8 mouse cellular contexts compared by ENCODE assay signal in genomic region chr9:121880840-121881239, GRCm38 (mm10). TPM values are rescaled to one million over a fixed set of nuclear protein-coding genes. Genes with fewer than 3 reads are reported as not detected.
DNase-seq lines count a peak whose midpoint lies in the region; ATAC-seq lines count a peak whose summit lies in the region.

No protein-coding gene starts in this region.

- no peak overlapping the region for H3K27ac ChIP-seq in embryonic facial prominence, embryonic 14.5 days (replicated peaks; ENCODE audit: low read depth, low read length)
- no peak overlapping the region for H3K27ac ChIP-seq in heart, embryonic 12.5 days (ENCODE audit: poor library complexity, severe bottlenecking)
- no peak overlapping the region for H3K27ac ChIP-seq in kidney, embryonic 15.5 days
- H3K27ac ChIP-seq in liver, embryonic 15.5 days (replicated peaks), result no peak overlapping the region

- H3K9ac ChIP-seq in embryonic facial prominence, embryonic 14.5 days (ENCODE audit: low read depth, low read length), result no peak overlapping the region
- no peak overlapping the region for H3K9ac ChIP-seq in heart, embryonic 12.5 days
- no peak overlapping the region for H3K9ac ChIP-seq in kidney, embryonic 15.5 days
- no peak overlapping the region for H3K9ac ChIP-seq in liver, embryonic 15.5 days

- H3K9me3 ChIP-seq in embryonic facial prominence, embryonic 14.5 days (ENCODE audit: control insufficient read depth, low read length), result no peaks in the 10 kb centered on the region
- no peaks in the 10 kb centered on the region for H3K9me3 ChIP-seq in heart, embryonic 12.5 days (replicated peaks)
- no peaks in the 10 kb centered on the region for H3K9me3 ChIP-seq in kidney, embryonic 15.5 days (replicated peaks)
- H3K9me3 ChIP-seq in liver, embryonic 15.5 days (replicated peaks), result no peaks in the 10 kb centered on the region

- H3K4me3 ChIP-seq in embryonic facial prominence, embryonic 14.5 days (ENCODE audit: low read depth, low read length), result no peak overlapping the region
- H3K4me3 ChIP-seq in heart, embryonic 12.5 days, result no peak overlapping the region
- H3K4me3 ChIP-seq in kidney, embryonic 15.5 days (replicated peaks), result no peak overlapping the region
- no peak overlapping the region for H3K4me3 ChIP-seq in liver, embryonic 15.5 days (replicated peaks)

- DNase-seq in B cell, adult 2 months, result peak; percentile 77
- peak; percentile 75 for DNase-seq in adrenal gland, adult 2 months
- peak; percentile 81 for DNase-seq in embryonic facial prominence, embryonic 14.5 days (ENCODE audit: low spot score)
- peak; percentile 68 for DNase-seq in neural tube, embryonic 10.5 days (ENCODE audit: extremely low spot score, low spot score)
- DNase-seq in testis, postnatal 14 days (ENCODE audit: low spot score), result peak; percentile 77

- H3K4me2 ChIP-seq in embryonic facial prominence, embryonic 14.5 days (ENCODE audit: low read depth, low read length), result peak overlapping the region; percentile 34; the same call in 1 of the 2 replicates
- H3K4me2 ChIP-seq in heart, embryonic 12.5 days, result peak overlapping the region; percentile 50
- H3K4me2 ChIP-seq in kidney, embryonic 15.5 days, result peak overlapping the region; percentile 38
- H3K4me2 ChIP-seq in liver, embryonic 15.5 days, result peak overlapping the region; percentile 27

- H3K27me3 ChIP-seq in embryonic facial prominence, embryonic 14.5 days (replicated peaks; ENCODE audit: control insufficient read depth, insufficient read depth, low read length), result no peaks in the 10 kb centered on the region
- H3K27me3 ChIP-seq in heart, embryonic 12.5 days (replicated peaks), result no peaks in the 10 kb centered on the region
- H3K27me3 ChIP-seq in kidney, embryonic 15.5 days, result 0 out of 2 replicates have a peak, but pooled peaks cover 12% of the 10 kb centered on the region
- H3K27me3 ChIP-seq in liver, embryonic 15.5 days, result 0 out of 2 replicates have a peak, but pooled peaks cover 3% of the 10 kb centered on the region

- H3K36me3 ChIP-seq in embryonic facial prominence, embryonic 14.5 days (ENCODE audit: control insufficient read depth, insufficient read depth, low read length), result no peaks in the 10 kb centered on the region
- no peaks in the 10 kb centered on the region for H3K36me3 ChIP-seq in heart, embryonic 12.5 days
- H3K36me3 ChIP-seq in kidney, embryonic 15.5 days, result no peaks in the 10 kb centered on the region
- H3K36me3 ChIP-seq in liver, embryonic 15.5 days (replicated peaks), result no peaks in the 10 kb centered on the region

- WGBS in embryonic facial prominence, embryonic 14.5 days, result 22% methylated on average over 14 of the region's 14 CpGs
- 28% methylated on average over 14 of the region's 14 CpGs for WGBS in heart, embryonic 12.5 days
- 19% methylated on average over 14 of the region's 14 CpGs for WGBS in kidney, embryonic 15.5 days
- 12% methylated on average over 14 of the region's 14 CpGs for WGBS in liver, embryonic 15.5 days (ENCODE audit: insufficient replicate concordance)

- peaks cover 3% of the 10 kb centered on the region; the same call in 1 of the 2 replicates for H3K4me1 ChIP-seq in embryonic facial prominence, embryonic 14.5 days (ENCODE audit: control insufficient read depth, insufficient read depth, low read length)
- 0 out of 2 replicates have a peak, but pooled peaks cover 5% of the 10 kb centered on the region for H3K4me1 ChIP-seq in heart, embryonic 12.5 days (replicated peaks)
- H3K4me1 ChIP-seq in kidney, embryonic 15.5 days, result peaks cover 9% of the 10 kb centered on the region
- peaks cover 4% of the 10 kb centered on the region; the same call in 1 of the 2 replicates for H3K4me1 ChIP-seq in liver, embryonic 15.5 days (replicated peaks)

- ATAC-seq in embryonic facial prominence, embryonic 14.5 days (ENCODE audit: low read depth), result no peak
- ATAC-seq in heart, embryonic 12.5 days (ENCODE audit: insufficient number of reproducible peaks, low FRiP score), result no peak
- no peak for ATAC-seq in kidney, embryonic 15.5 days (replicated peaks; ENCODE audit: low FRiP score)
- no peak for ATAC-seq in liver, embryonic 15.5 days (ENCODE audit: insufficient read depth)

RNA-seq across cellular contexts. Expression of gene Ackr2, which starts 17.3 kb away (rescaled TPM):
- total RNA-seq in adrenal gland, adult 2 months (2021), result 1 to 10 TPM; 1.2 to 1.4 TPM
- polyA plus RNA-seq in adrenal gland, adult 2 months (2012; rRNA removed), result 0.77 and 0.92 TPM in 2 replicates
- polyA plus RNA-seq in embryonic facial prominence, embryonic 14.5 days (2014; fragmentation: Nextera tagmentation; extraction: Ambion mirVana), result 0.28 and 0.89 TPM in 2 replicates
- polyA plus RNA-seq in heart, embryonic 12.5 days (2016; fragmentation: Nextera tagmentation; extraction: Ambion mirVana), result 0.09 and 0.32 TPM in 2 replicates
- polyA plus RNA-seq in kidney, embryonic 15.5 days (2015; fragmentation: Nextera tagmentation; extraction: Ambion mirVana), result 0.40 and 0.57 TPM in 2 replicates
- 0.45 and 0.53 TPM in 2 replicates for polyA plus RNA-seq in liver, embryonic 15.5 days (2015; fragmentation: Nextera tagmentation; extraction: Ambion mirVana)

RNA-seq across cellular contexts. Expression of gene Higd1a, which starts 22.7 kb away (rescaled TPM):
- total RNA-seq in adrenal gland, adult 2 months (2021), result 100 to 1,000 TPM in 1 of 2 experiments, 10 to 100 TPM in 1; 44.6 to 103 TPM
- polyA plus RNA-seq in adrenal gland, adult 2 months (2012; rRNA removed), result 15.4 and 20.8 TPM in 2 replicates
- 185 and 192 TPM in 2 replicates for polyA plus RNA-seq in embryonic facial prominence, embryonic 14.5 days (2014; fragmentation: Nextera tagmentation; extraction: Ambion mirVana)
- polyA plus RNA-seq in heart, embryonic 12.5 days (2016; fragmentation: Nextera tagmentation; extraction: Ambion mirVana), result 237 and 257 TPM in 2 replicates
- polyA plus RNA-seq in kidney, embryonic 15.5 days (2015; fragmentation: Nextera tagmentation; extraction: Ambion mirVana), result 151 and 153 TPM in 2 replicates
- 96.2 and 102 TPM in 2 replicates for polyA plus RNA-seq in liver, embryonic 15.5 days (2015; fragmentation: Nextera tagmentation; extraction: Ambion mirVana)

RNA-seq across cellular contexts. Expression of gene Cyp8b1, which starts 35.3 kb away (rescaled TPM):
- under 1 TPM; 0.48 to 0.84 TPM for total RNA-seq in adrenal gland, adult 2 months (2021)
- 0.32 and 1.00 TPM in 2 replicates for polyA plus RNA-seq in adrenal gland, adult 2 months (2012; rRNA removed)
- polyA plus RNA-seq in embryonic facial prominence, embryonic 14.5 days (2014; fragmentation: Nextera tagmentation; extraction: Ambion mirVana), result 0.11 TPM in 1 of 2 replicates, not detected in the other
- polyA plus RNA-seq in heart, embryonic 12.5 days (2016; fragmentation: Nextera tagmentation; extraction: Ambion mirVana), result not detected in 2 replicates
- polyA plus RNA-seq in kidney, embryonic 15.5 days (2015; fragmentation: Nextera tagmentation; extraction: Ambion mirVana), result 0.10 TPM in 1 of 2 replicates, not detected in the other
- polyA plus RNA-seq in liver, embryonic 15.5 days (2015; fragmentation: Nextera tagmentation; extraction: Ambion mirVana), result 4.4 and 9.5 TPM in 2 replicates

RNA-seq across cellular contexts. Expression of gene Ccdc13, which starts 41.6 kb away (rescaled TPM):
- 1 to 10 TPM in 1 of 2 experiments, under 1 TPM in 1; 0.63 to 1.0 TPM for total RNA-seq in adrenal gland, adult 2 months (2021)
- 0.26 and 1.2 TPM in 2 replicates for polyA plus RNA-seq in adrenal gland, adult 2 months (2012; rRNA removed)
- polyA plus RNA-seq in embryonic facial prominence, embryonic 14.5 days (2014; fragmentation: Nextera tagmentation; extraction: Ambion mirVana), result 1.7 and 2.0 TPM in 2 replicates
- 0.08 TPM in 1 of 2 replicates, not detected in the other for polyA plus RNA-seq in heart, embryonic 12.5 days (2016; fragmentation: Nextera tagmentation; extraction: Ambion mirVana)
- polyA plus RNA-seq in kidney, embryonic 15.5 days (2015; fragmentation: Nextera tagmentation; extraction: Ambion mirVana), result 0.47 and 0.53 TPM in 2 replicates
- not detected in 2 replicates for polyA plus RNA-seq in liver, embryonic 15.5 days (2015; fragmentation: Nextera tagmentation; extraction: Ambion mirVana)
